Mouse (Mus musculus): ENCODE data around the gene Gm45015. TPM values are rescaled to one million over a fixed set of nuclear protein-coding genes. Genes with fewer than 3 reads are reported as not detected.

The Gm45015 gene
- polyA plus RNA-seq, 1 experiment from 2014 or later: not detected

Other genes starting within 250 kb of the Gm45015 start
- gene Xlr3a, start 239.7 kb downstream of the Gm45015 start, polyA plus RNA-seq (2014; fragmentation: Nextera tagmentation; extraction: Ambion mirVana): 3.3 and 4.1 TPM in 2 replicates
- gene Gm14685, start 219.8 kb downstream of the Gm45015 start, polyA plus RNA-seq (2014; fragmentation: Nextera tagmentation; extraction: Ambion mirVana): not detected in 2 replicates
- not detected in 2 replicates for gene Xlr5b, start 188.0 kb downstream of the Gm45015 start, polyA plus RNA-seq (2014; fragmentation: Nextera tagmentation; extraction: Ambion mirVana)
- not detected in 2 replicates for gene DXBay18, start 187.4 kb downstream of the Gm45015 start, polyA plus RNA-seq (2014; fragmentation: Nextera tagmentation; extraction: Ambion mirVana)
- not detected in 2 replicates for gene Spin2d, start 159.9 kb downstream of the Gm45015 start, polyA plus RNA-seq (2014; fragmentation: Nextera tagmentation; extraction: Ambion mirVana)
- gene Xlr3b, start 144.6 kb downstream of the Gm45015 start, polyA plus RNA-seq (2014; fragmentation: Nextera tagmentation; extraction: Ambion mirVana): 16.6 and 18.2 TPM in 2 replicates
- gene Xlr4b, start 122.5 kb downstream of the Gm45015 start, polyA plus RNA-seq (2014; fragmentation: Nextera tagmentation; extraction: Ambion mirVana): 0.38 and 0.64 TPM in 2 replicates
- 16.9 and 19.0 TPM in 2 replicates for gene F8a, start 108.5 kb downstream of the Gm45015 start, polyA plus RNA-seq (2014; fragmentation: Nextera tagmentation; extraction: Ambion mirVana)
- gene Xlr4c, start 93.7 kb downstream of the Gm45015 start, polyA plus RNA-seq (2014; fragmentation: Nextera tagmentation; extraction: Ambion mirVana): 0.19 and 0.93 TPM in 2 replicates
- 0.17 and 0.37 TPM in 2 replicates for gene Xlr3c, start 71.5 kb downstream of the Gm45015 start, polyA plus RNA-seq (2014; fragmentation: Nextera tagmentation; extraction: Ambion mirVana)
- not detected in 2 replicates for gene Xlr5a, start 43.9 kb downstream of the Gm45015 start, polyA plus RNA-seq (2014; fragmentation: Nextera tagmentation; extraction: Ambion mirVana)
- gene Xlr5c, start 43.9 kb downstream of the Gm45015 start, polyA plus RNA-seq (2014; fragmentation: Nextera tagmentation; extraction: Ambion mirVana): not detected in 2 replicates
- gene Zfp275, start 5.8 kb upstream of the Gm45015 start, polyA plus RNA-seq (2014; fragmentation: Nextera tagmentation; extraction: Ambion mirVana): 18.1 and 21.3 TPM in 2 replicates
- not detected in 2 replicates for gene Gm18336, start 61.9 kb upstream of the Gm45015 start, polyA plus RNA-seq (2014; fragmentation: Nextera tagmentation; extraction: Ambion mirVana)
- gene Zfp92, start 74.3 kb upstream of the Gm45015 start, polyA plus RNA-seq (2014; fragmentation: Nextera tagmentation; extraction: Ambion mirVana): not detected in 2 replicates
- not detected in 2 replicates for gene Trex2, start 98.5 kb upstream of the Gm45015 start, polyA plus RNA-seq (2014; fragmentation: Nextera tagmentation; extraction: Ambion mirVana)
- gene Haus7, start 122.2 kb upstream of the Gm45015 start, polyA plus RNA-seq (2014; fragmentation: Nextera tagmentation; extraction: Ambion mirVana): 76.1 and 81.4 TPM in 2 replicates
- gene Bgn, start 146.8 kb upstream of the Gm45015 start, polyA plus RNA-seq (2014; fragmentation: Nextera tagmentation; extraction: Ambion mirVana): 25.6 and 30.3 TPM in 2 replicates
- gene Atp2b3, start 166.2 kb upstream of the Gm45015 start, polyA plus RNA-seq (2014; fragmentation: Nextera tagmentation; extraction: Ambion mirVana): 0.43 and 0.52 TPM in 2 replicates